Mouse (Mus musculus) MEL (cell line): ENCODE measurements around the gene Zfp64. TPM values are rescaled to one million over a fixed set of nuclear protein-coding genes. Genes with fewer than 3 reads are reported as not detected.

ENCODE experiments used
- DNase-seq: peaks from one replicate; pipeline ENCODE4 v3.0.0; 2011; ENCODE audit warnings: low read depth, low spot score
- H3K27ac ChIP-seq: 2 replicates; pipeline ENCODE4 v1.5.1; 2012; ENCODE audit warnings: low read depth, mild to moderate bottlenecking, control low read depth, low read length, moderate library complexity; ENCODE audit not compliant: control insufficient read depth
- H3K27me3 ChIP-seq, 2 experiments: fragments of 150-350 bp in 1 of 2; sonication (generic) in 1 of 2; 2 replicates each; pipeline ENCODE4 v1.6.1; 2012; ENCODE audit warnings: low read length in 2 of 2, mild to moderate bottlenecking in 2 of 2, improper control_type of control experiment in 1 of 2, moderate library complexity in 1 of 2; ENCODE audit not compliant: insufficient read depth in 2 of 2, control insufficient read depth in 1 of 2
- H3K36me3 ChIP-seq, 2 experiments: 2 replicates each; pipeline ENCODE4 v1.6.1; 2012 to 2014; ENCODE audit warnings: low read length in 2 of 2, improper control_type of control experiment in 1 of 2, inconsistent platforms in 1 of 2, mild to moderate bottlenecking in 1 of 2; ENCODE audit not compliant: insufficient read depth in 2 of 2, control insufficient read depth in 1 of 2
- H3K4me1 ChIP-seq, 2 experiments: fragments of 150-350 bp in 1 of 2; sonication (generic) in 1 of 2; 2 replicates each; pipeline ENCODE4 v1.6.1; 2012; ENCODE audit warnings: low read length in 2 of 2, improper control_type of control experiment in 1 of 2, mild to moderate bottlenecking in 1 of 2; ENCODE audit not compliant: insufficient read depth in 2 of 2, control insufficient read depth in 1 of 2
- H3K4me3 ChIP-seq, 2 experiments: fragments of 150-350 bp in 1 of 2; sonication (generic) in 1 of 2; 2 replicates each; pipeline ENCODE4 v1.5.1; 2012; ENCODE audit warnings: low read depth in 2 of 2, low read length in 2 of 2, mild to moderate bottlenecking in 2 of 2, moderate library complexity in 2 of 2, control low read depth in 1 of 2, improper control_type of control experiment in 1 of 2; ENCODE audit not compliant: control insufficient read depth in 1 of 2, insufficient read depth in 1 of 2
- H3K79me2 ChIP-seq: 2 replicates; pipeline ENCODE4 v1.6.1; 2012; ENCODE audit warnings: mild to moderate bottlenecking, low read length, moderate library complexity; ENCODE audit not compliant: control insufficient read depth, poor library complexity, insufficient read depth
- H3K9ac ChIP-seq: 2 replicates; pipeline ENCODE4 v1.6.1; 2012; ENCODE audit warnings: low read depth, mild to moderate bottlenecking, control low read depth, low read length, moderate library complexity; ENCODE audit not compliant: control insufficient read depth, poor library complexity, severe bottlenecking
- H3K9me3 ChIP-seq: fragments of 150-350 bp; sonication (generic); replicated peaks from 2 replicates; pipeline ENCODE4 v1.6.1; 2012; ENCODE audit warnings: mild to moderate bottlenecking, low read length, improper control_type of control experiment, moderate library complexity; ENCODE audit not compliant: insufficient read depth
- CTCF ChIP-seq, 3 experiments: IDR thresholded peaks in 2 of 3; conservative IDR thresholded peaks in 1 of 3; 2 replicates each; pipeline ENCODE4 v1.5.1; 2011 to 2012; ENCODE audit warnings: low read length in 3 of 3, low read depth in 2 of 3, mild to moderate bottlenecking in 2 of 3, improper control_type of control experiment in 1 of 3, inconsistent platforms in 1 of 3, mixed read lengths in 1 of 3, moderate library complexity in 1 of 3; ENCODE audit not compliant: control insufficient read depth in 1 of 3, insufficient read depth in 1 of 3, poor library complexity in 1 of 3, severe bottlenecking in 1 of 3
- ELF1 ChIP-seq: IDR thresholded peaks from 2 replicates; pipeline ENCODE4 v1.6.1; 2014; ENCODE audit warnings: low read depth, mild to moderate bottlenecking, inconsistent platforms, low read length, improper control_type of control experiment, moderate library complexity
- GABPA ChIP-seq: IDR thresholded peaks from 2 replicates; pipeline ENCODE4 v1.6.1; 2012; ENCODE audit warnings: low read depth, mild to moderate bottlenecking, inconsistent platforms, low read length, improper control_type of control experiment, moderate library complexity
- JUND ChIP-seq: IDR thresholded peaks from 2 replicates; pipeline ENCODE4 v1.6.1; 2011; ENCODE audit warnings: low read depth, mild to moderate bottlenecking, improper control_type of control experiment, low read length
- KAT2A ChIP-seq: conservative IDR thresholded peaks from 2 replicates; pipeline ENCODE4 v1.6.1; 2012; ENCODE audit warnings: low read depth, low read length, improper control_type of control experiment, inconsistent platforms
- MAX ChIP-seq: IDR thresholded peaks from 2 replicates; pipeline ENCODE4 v1.6.1; 2011; ENCODE audit warnings: low read length, improper control_type of control experiment
- MEF2A ChIP-seq: IDR thresholded peaks from 2 replicates; pipeline ENCODE4 v1.6.1; 2014; ENCODE audit warnings: low read depth, mild to moderate bottlenecking, inconsistent platforms, low read length, improper control_type of control experiment; ENCODE audit not compliant: poor library complexity, insufficient replicate concordance, severe bottlenecking; ENCODE audit errors: extremely low read depth
- MYB ChIP-seq: IDR thresholded peaks from 2 replicates; pipeline ENCODE4 v1.6.1; 2011; ENCODE audit warnings: mild to moderate bottlenecking, low read depth, low read length, improper control_type of control experiment
- MYC ChIP-seq: IDR thresholded peaks from 2 replicates; pipeline ENCODE4 v1.6.1; 2011; ENCODE audit warnings: low read depth, mild to moderate bottlenecking, low read length, improper control_type of control experiment, moderate library complexity
- NELFE ChIP-seq: IDR thresholded peaks from 2 replicates; pipeline ENCODE4 v1.6.1; 2011; ENCODE audit warnings: low read depth, low read length, improper control_type of control experiment
- RAD21 ChIP-seq: IDR thresholded peaks from 2 replicates; pipeline ENCODE4 v1.6.1; 2011; ENCODE audit warnings: mild to moderate bottlenecking, low read depth, low read length, improper control_type of control experiment
- SIN3A ChIP-seq: IDR thresholded peaks from 2 replicates; pipeline ENCODE4 v1.6.1; 2012; ENCODE audit warnings: low read length, improper control_type of control experiment, inconsistent platforms
- SMC3 ChIP-seq: IDR thresholded peaks from 2 replicates; pipeline ENCODE4 v1.6.1; 2011; ENCODE audit warnings: low read depth, low read length, improper control_type of control experiment
- TAL1 ChIP-seq: IDR thresholded peaks from 2 replicates; pipeline ENCODE4 v1.6.1; 2012; ENCODE audit warnings: mild to moderate bottlenecking, inconsistent platforms, low read length, moderate library complexity, mixed read lengths
- TCF12 ChIP-seq: IDR thresholded peaks from 2 replicates; pipeline ENCODE4 v1.6.1; 2014; ENCODE audit warnings: low read depth, mild to moderate bottlenecking, inconsistent platforms, low read length, improper control_type of control experiment, moderate library complexity
- ZKSCAN1 ChIP-seq: IDR thresholded peaks from 2 replicates; pipeline ENCODE4 v1.6.1; 2012; ENCODE audit warnings: low read depth, mild to moderate bottlenecking, inconsistent platforms, low read length, improper control_type of control experiment, moderate library complexity
- ZNF384 ChIP-seq: IDR thresholded peaks from 2 replicates; pipeline ENCODE4 v1.6.1; 2012; ENCODE audit warnings: low read depth, mild to moderate bottlenecking, inconsistent platforms, low read length, improper control_type of control experiment
- polyA plus RNA-seq, 2 experiments: library from polyadenylated mRNA; stranded (reverse) in 1 of 2; unstranded in 1 of 2; fragments of >175 nt in 1 of 2; fragments of >200 nt in 1 of 2; gene quantifications; 2 replicates each; pipeline versions ENCODE4 v1.2.1 to v1.2.4; 2012; ENCODE audit warnings: low replicate concordance in 2 of 2, low read depth in 1 of 2; ENCODE audit not compliant: insufficient read length in 2 of 2, insufficient read depth in 1 of 2, missing spikeins in 1 of 2
- total RNA-seq: library from RNA; depleted of rRNA; stranded (reverse); fragments of 300-350 nt; gene quantifications from 2 replicates; pipeline ENCODE4 v1.2.3, GENCODE M21; 2012

Zfp64 gene
- total and polyA plus RNA-seq, 3 experiments, result 22.4 to 35.8 TPM; not detected in 1

- Histone ChIP-seq H3K9ac (no peak overlapping the region), H3K4me3 (no peak overlapping the region)
- TF ChIP-seq MAX (no peak), NELFE (no peak), SMC3 (no peak)
Measured at GRCm38 (mm10) chr2:168961729-168962666, 6.6 kb upstream of the Zfp64 start.

GRCm38 (mm10) chr2:168960814-168961213 lies 5.4 kb upstream of the Zfp64 start:
- DNase-seq, result no peak
- Histone ChIP-seq H3K79me2 (peaks cover 11% of the 10 kb centered on the region), H3K4me3 (no peak overlapping the region), H3K27me3 (no peaks in the 10 kb centered on the region), H3K9me3 (no peaks in the 10 kb centered on the region), H3K9ac (no peak overlapping the region), H3K27ac (no peak overlapping the region), H3K4me1 (peaks cover 0 to 3% of the 10 kb centered on the region in 2 experiments; a peak in 1 of 4 replicates), H3K36me3 (no peaks in the 10 kb centered on the region; a peak in 1 of 4 replicates)
- no peak for TF ChIP-seq TAL1
- TF ChIP-seq GABPA, result no peak
- TF ChIP-seq NELFE, result no peak

More at GRCm38 (mm10) chr2:168961729-168962666, 6.6 kb upstream of the Zfp64 start:
- H3K27me3 ChIP-seq, result no peaks in the 10 kb centered on the region
- H3K9me3 ChIP-seq, result no peaks in the 10 kb centered on the region
- peaks cover 0 to 2% of the 10 kb centered on the region in 2 experiments; a peak in 1 of 4 replicates for H3K4me1 ChIP-seq
- 0 out of 2 replicates have a peak, but pooled peaks cover 4% of the 10 kb centered on the region for H3K79me2 ChIP-seq
- H3K36me3 ChIP-seq, result no peaks in the 10 kb centered on the region
- no peak overlapping the region for H3K27ac ChIP-seq
- DNase-seq, result no peak

GRCm38 (mm10) chr2:168959339-168959885 lies 4.0 kb upstream of the Zfp64 start:
- H3K4me1 ChIP-seq, result peaks cover 0 to 3% of the 10 kb centered on the region in 2 experiments; a peak in 1 of 4 replicates
- H3K4me3 ChIP-seq, result no peak overlapping the region
- peaks cover 17% of the 10 kb centered on the region for H3K79me2 ChIP-seq
- no peaks in the 10 kb centered on the region; a peak in 1 of 4 replicates for H3K36me3 ChIP-seq
- H3K27ac ChIP-seq, result no peak overlapping the region
- DNase-seq, result no peak
- no peaks in the 10 kb centered on the region for H3K9me3 ChIP-seq
- TF ChIP-seq MYB (no peak), RAD21 (no peak), ZKSCAN1 (no peak), MYC (no peak), TAL1 (no peak), ZNF384 (no peak), TCF12 (no peak), ELF1 (no peak), CTCF (IDR thresholded peaks at IDR 0.05 in 2 of 3, conservative IDR thresholded peaks at IDR 0.05 in 1 of 3; ENCODE audit: control insufficient read depth in 1 of 3, insufficient read depth in 1 of 3, low read depth in 2 of 3, low read length in 3 of 3, poor library complexity in 1 of 3, severe bottlenecking in 1 of 3) (no peak), JUND (no peak), MEF2A (no peak), SIN3A (no peak), MAX (no peak), KAT2A (no peak)
- TF ChIP-seq, all 39 proteins: peak for 0
- Histone ChIP-seq H3K27me3 (no peaks in the 10 kb centered on the region), H3K9ac (no peak overlapping the region)
